Mouse (Mus musculus) thymus, adult 2 months (tissue): ENCODE measurements at regions not wholly inside any gene's neighbourhood (a gene's known extent, or its start where the extent isn't known, plus 50 kb on each side); places are given as distances from the start of the nearest gene placed in this dataset.

ENCODE experiments used
- DNase-seq: peaks from one replicate; pipeline ENCODE4 v3.0.0; 2021
- H3K27ac ChIP-seq: fragments of 200-500 bp; 2 replicates; pipeline ENCODE4 v1.5.1; 2012; ENCODE audit warnings: low read length, control low read depth; ENCODE audit not compliant: control insufficient read depth, insufficient read depth
- H3K27me3 ChIP-seq: fragments of 200-500 bp; 2 replicates; pipeline ENCODE4 v1.6.1; 2012; ENCODE audit warnings: mild to moderate bottlenecking, low read length, moderate library complexity, mixed read lengths; ENCODE audit not compliant: control insufficient read depth, insufficient read depth
- H3K36me3 ChIP-seq: fragments of 200-500 bp; 2 replicates; pipeline ENCODE4 v1.6.1; 2012; ENCODE audit warnings: mild to moderate bottlenecking, low read length, moderate library complexity; ENCODE audit not compliant: control insufficient read depth, insufficient read depth
- H3K4me1 ChIP-seq: fragments of 200-500 bp; replicated peaks from 2 replicates; pipeline ENCODE4 v1.6.1; 2012; ENCODE audit warnings: low read length; ENCODE audit not compliant: control insufficient read depth, insufficient read depth
- H3K4me3 ChIP-seq: fragments of 200-500 bp; 2 replicates; pipeline ENCODE4 v1.5.1; 2012; ENCODE audit warnings: mild to moderate bottlenecking, low read length, control low read depth, moderate library complexity; ENCODE audit not compliant: control insufficient read depth, insufficient read depth
- CTCF ChIP-seq: fragments of 200-500 bp; IDR thresholded peaks from 2 replicates; pipeline ENCODE4 v1.5.1; 2012; ENCODE audit warnings: mild to moderate bottlenecking, control low read depth, low read length, moderate library complexity, borderline replicate concordance; ENCODE audit not compliant: control insufficient read depth, poor library complexity, insufficient read depth; ENCODE audit errors: extremely low read depth
- POLR2A ChIP-seq: fragments of 200-500 bp; IDR thresholded peaks from 2 replicates; pipeline ENCODE4 v1.6.1; 2012; ENCODE audit warnings: mild to moderate bottlenecking, low read length, control low read depth, moderate library complexity; ENCODE audit not compliant: control insufficient read depth, poor library complexity, insufficient read depth; ENCODE audit errors: extremely low read depth
- WGBS: fragments of 180-500 bp; shearing (Covaris S2); methylation state at CpG from one replicate; pipeline ENCODE4 v1.1.7; 2018; 5-methylcytosine and 5-hydroxymethylcytosine counted together

GRCm38 (mm10) chr17:84085721-84086120, 102.0 kb downstream of the Zfp36l2 start:
- no peak overlapping the region for H3K4me3 ChIP-seq
- no peak for DNase-seq
- TF ChIP-seq CTCF, result no peak
- no peak for TF ChIP-seq POLR2A
- H3K4me1 ChIP-seq, result peaks cover 34% of the 10 kb centered on the region
- H3K36me3 ChIP-seq, result no peaks in the 10 kb centered on the region
- no peaks in the 10 kb centered on the region for H3K27me3 ChIP-seq
- H3K27ac ChIP-seq, result no peak overlapping the region
- 58% methylated on average over 7 of the region's 7 CpGs for WGBS

- Histone ChIP-seq H3K27ac (no peak overlapping the region), H3K4me1 (peaks cover 34% of the 10 kb centered on the region), H3K36me3 (no peaks in the 10 kb centered on the region), H3K4me3 (no peak overlapping the region), H3K27me3 (no peaks in the 10 kb centered on the region)
- no peak for DNase-seq
- TF ChIP-seq CTCF (no peak), POLR2A (no peak)
- 97% methylated on average over 10 of the region's 10 CpGs for WGBS
These were observed 102.5 kb downstream of the Zfp36l2 start for GRCm38 (mm10) chr17:84085232-84085631.

- Histone ChIP-seq H3K27me3 (no peaks in the 10 kb centered on the region), H3K36me3 (no peaks in the 10 kb centered on the region), H3K4me1 (peaks cover 34% of the 10 kb centered on the region), H3K27ac (no peak overlapping the region), H3K4me3 (no peak overlapping the region)
- WGBS, result 65% methylated on average over 16 of the region's 16 CpGs
- TF ChIP-seq CTCF, result no peak
- no peak for TF ChIP-seq POLR2A
- peak; percentile 12 for DNase-seq
These were observed 104.2 kb downstream of the Zfp36l2 start for GRCm38 (mm10) chr17:84083307-84084263.

- H3K36me3 ChIP-seq, result no peaks in the 10 kb centered on the region
- 99% methylated on average over 5 of the region's 5 CpGs for WGBS
- no peak for TF ChIP-seq CTCF
- no peak for TF ChIP-seq POLR2A
- no peak overlapping the region for H3K4me3 ChIP-seq
- no peaks in the 10 kb centered on the region for H3K27me3 ChIP-seq
- peaks cover 34% of the 10 kb centered on the region for H3K4me1 ChIP-seq
- H3K27ac ChIP-seq, result no peak overlapping the region
- DNase-seq, result no peak
These were observed 105.2 kb downstream of the Zfp36l2 start for GRCm38 (mm10) chr17:84082571-84082970.

GRCm38 (mm10) chr17:84081751-84082352, 105.9 kb downstream of the Zfp36l2 start:
- 86% methylated on average over 8 of the region's 8 CpGs for WGBS
- no peak for TF ChIP-seq POLR2A
- no peak for DNase-seq
- Histone ChIP-seq H3K27me3 (no peaks in the 10 kb centered on the region), H3K4me1 (peaks cover 34% of the 10 kb centered on the region), H3K27ac (no peak overlapping the region), H3K4me3 (no peak overlapping the region), H3K36me3 (no peaks in the 10 kb centered on the region)

- Histone ChIP-seq H3K36me3 (no peaks in the 10 kb centered on the region), H3K27ac (no peak overlapping the region), H3K4me1 (0 out of 2 replicates have a peak, but pooled peaks cover 4% of the 10 kb centered on the region), H3K27me3 (no peaks in the 10 kb centered on the region), H3K4me3 (no peak overlapping the region)
- TF ChIP-seq CTCF (no peak), POLR2A (no peak)
- DNase-seq, result no peak
- 88% methylated on average over 3 of the region's 3 CpGs for WGBS
These were observed 112.4 kb downstream of the Zfp36l2 start for GRCm38 (mm10) chr17:84075081-84075938.
